1 mouse cellular context compared by ENCODE assay signal in the genomic region with DNA sequence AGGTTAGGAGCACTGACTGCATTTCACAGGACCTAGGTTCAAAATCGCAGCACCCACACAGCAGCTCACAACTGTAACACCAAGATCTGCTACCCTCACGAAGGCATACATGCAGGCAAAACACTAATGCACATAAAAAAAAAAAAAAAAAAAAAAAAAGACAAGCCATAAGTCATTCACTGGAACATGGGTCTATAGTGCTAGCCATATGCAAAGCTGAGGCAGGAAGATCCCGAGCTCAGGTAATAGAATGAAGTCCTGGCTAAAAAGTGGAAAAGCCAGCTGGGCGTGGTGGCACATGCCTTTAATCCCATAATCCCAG.
TF ChIP-seq lines count a peak whose summit lies in the region.

No protein-coding gene starts in this region.

TF ChIP-seq in MEL, 35 proteins besides CTCF, POLR2A, EP300 and RAD21:
- TF ChIP-seq RCOR1 (IDR thresholded peaks at IDR 0.05; ENCODE audit: low read depth, low read length), result no peak
- peak; percentile 79 for TF ChIP-seq ZNF384 (IDR thresholded peaks at IDR 0.05; ENCODE audit: low read depth, low read length)
- TF ChIP-seq TBP (IDR thresholded peaks at IDR 0.05; ENCODE audit: low read depth, low read length), result 0 out of 2 replicates have a peak, but pooled peaks have one; percentile 1
